Mouse (Mus musculus) thymus, adult 2 months (tissue): Measurements from ENCODE around the gene Knop1. TPM values are rescaled to one million over a fixed set of nuclear protein-coding genes. Genes with fewer than 3 reads are reported as not detected.

Experiments
- DNase-seq: peaks from one replicate; pipeline ENCODE4 v3.0.0; 2021
- H3K27ac ChIP-seq: fragments of 200-500 bp; 2 replicates; pipeline ENCODE4 v1.5.1; 2012; ENCODE audit warnings: low read length, control low read depth; ENCODE audit not compliant: control insufficient read depth, insufficient read depth
- H3K27me3 ChIP-seq: fragments of 200-500 bp; 2 replicates; pipeline ENCODE4 v1.6.1; 2012; ENCODE audit warnings: mild to moderate bottlenecking, low read length, moderate library complexity, mixed read lengths; ENCODE audit not compliant: control insufficient read depth, insufficient read depth
- H3K36me3 ChIP-seq: fragments of 200-500 bp; 2 replicates; pipeline ENCODE4 v1.6.1; 2012; ENCODE audit warnings: mild to moderate bottlenecking, low read length, moderate library complexity; ENCODE audit not compliant: control insufficient read depth, insufficient read depth
- H3K4me1 ChIP-seq: fragments of 200-500 bp; replicated peaks from 2 replicates; pipeline ENCODE4 v1.6.1; 2012; ENCODE audit warnings: low read length; ENCODE audit not compliant: control insufficient read depth, insufficient read depth
- H3K4me3 ChIP-seq: fragments of 200-500 bp; 2 replicates; pipeline ENCODE4 v1.5.1; 2012; ENCODE audit warnings: mild to moderate bottlenecking, low read length, control low read depth, moderate library complexity; ENCODE audit not compliant: control insufficient read depth, insufficient read depth
- CTCF ChIP-seq: fragments of 200-500 bp; IDR thresholded peaks from 2 replicates; pipeline ENCODE4 v1.5.1; 2012; ENCODE audit warnings: mild to moderate bottlenecking, control low read depth, low read length, moderate library complexity, borderline replicate concordance; ENCODE audit not compliant: control insufficient read depth, poor library complexity, insufficient read depth; ENCODE audit errors: extremely low read depth
- POLR2A ChIP-seq: fragments of 200-500 bp; IDR thresholded peaks from 2 replicates; pipeline ENCODE4 v1.6.1; 2012; ENCODE audit warnings: mild to moderate bottlenecking, low read length, control low read depth, moderate library complexity; ENCODE audit not compliant: control insufficient read depth, poor library complexity, insufficient read depth; ENCODE audit errors: extremely low read depth
- WGBS: fragments of 180-500 bp; shearing (Covaris S2); methylation state at CpG from one replicate; pipeline ENCODE4 v1.1.7; 2018; 5-methylcytosine and 5-hydroxymethylcytosine counted together
- polyA plus RNA-seq: library from polyadenylated mRNA; depleted of rRNA; stranded (reverse); fragments of >200 nt; gene quantifications from 2 replicates; pipeline ENCODE4 v1.2.3, GENCODE M21; 2012

Knop1 gene
- polyA plus RNA-seq, 1 experiment = 13.3 TPM

DNA sequence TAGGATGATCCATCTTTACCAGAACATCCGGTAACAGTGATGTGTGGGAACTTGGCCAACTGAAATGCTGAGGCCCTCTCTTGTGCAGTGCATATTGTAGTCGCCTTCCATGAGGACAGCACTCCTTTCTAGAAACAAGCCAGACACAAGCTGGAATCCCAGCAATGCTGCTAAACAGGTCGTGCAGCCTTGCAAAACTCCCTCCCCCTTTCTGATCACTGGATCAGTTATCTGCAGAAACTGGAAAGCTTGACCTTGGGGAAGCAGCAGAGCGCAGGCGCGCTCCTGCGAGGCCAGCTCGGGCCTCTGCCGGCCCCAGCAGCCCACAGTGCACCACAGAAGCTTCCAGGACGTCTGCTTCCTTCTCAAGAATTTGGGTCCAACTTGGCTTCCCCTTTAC lies 7.3 kb downstream of the Knop1 start:
- Histone ChIP-seq H3K27me3 (no peaks in the 10 kb centered on the region), H3K27ac (no peak overlapping the region), H3K36me3 (peaks cover 35% of the 10 kb centered on the region), H3K4me1 (no peaks in the 10 kb centered on the region), H3K4me3 (no peak overlapping the region)
- no peak for DNase-seq
- 62% methylated on average over 10 of the region's 10 CpGs for WGBS
- TF ChIP-seq CTCF (no peak), POLR2A (no peak)

DNA sequence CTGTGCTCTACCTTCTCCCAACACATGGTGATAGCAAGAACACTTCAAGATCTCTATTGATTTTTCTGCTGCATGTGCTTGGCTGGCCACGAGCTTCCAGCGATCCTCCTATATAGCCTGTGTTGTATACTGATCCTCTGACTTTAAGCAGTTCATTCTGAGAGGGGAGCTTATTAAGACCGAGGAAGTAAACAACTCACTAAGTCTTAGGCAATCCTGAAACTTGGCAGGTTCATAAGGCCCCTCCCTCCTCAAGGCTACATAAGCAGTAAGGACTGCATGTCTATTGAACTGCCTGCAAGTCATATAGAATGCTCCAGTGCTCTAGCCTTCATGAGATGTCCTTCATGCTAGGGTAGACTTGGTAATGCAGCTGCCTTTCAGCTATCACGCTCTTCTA lies 9.7 kb downstream of the Knop1 start:
- Histone ChIP-seq H3K4me3 (no peak overlapping the region), H3K4me1 (no peaks in the 10 kb centered on the region), H3K27me3 (no peaks in the 10 kb centered on the region), H3K36me3 (peaks cover 48% of the 10 kb centered on the region), H3K27ac (no peak overlapping the region)
- WGBS = 96% methylated on average over 4 of the region's 4 CpGs
- DNase-seq = no peak
- TF ChIP-seq POLR2A (no peak), CTCF (no peak)

DNA sequence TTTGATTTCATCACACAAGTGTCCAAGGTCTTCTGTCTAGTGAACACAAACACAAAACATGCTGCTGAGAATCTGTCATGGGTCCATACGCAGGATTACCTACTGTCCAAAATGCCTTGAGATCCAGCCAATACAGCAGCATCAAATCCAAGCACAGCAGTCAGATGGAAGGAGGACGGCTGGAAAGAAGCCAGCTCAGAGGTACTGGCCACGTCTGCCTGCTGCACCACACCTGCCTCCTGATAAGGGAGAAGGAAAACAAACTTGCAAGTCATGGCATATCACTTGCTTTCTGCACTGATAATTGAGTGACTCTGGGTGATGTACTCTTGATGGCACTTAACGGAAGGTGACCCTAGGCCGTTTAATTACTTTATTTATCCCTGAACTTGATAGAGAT lies 10.9 kb downstream of the Knop1 start:
- 92% methylated on average over 5 of the region's 5 CpGs for WGBS
- no peaks in the 10 kb centered on the region for H3K4me1 ChIP-seq
- peaks cover 55% of the 10 kb centered on the region for H3K36me3 ChIP-seq
- H3K4me3 ChIP-seq = no peak overlapping the region
- no peaks in the 10 kb centered on the region for H3K27me3 ChIP-seq
- TF ChIP-seq CTCF (no peak), POLR2A (no peak)
- no peak overlapping the region for H3K27ac ChIP-seq
- no peak for DNase-seq

DNA sequence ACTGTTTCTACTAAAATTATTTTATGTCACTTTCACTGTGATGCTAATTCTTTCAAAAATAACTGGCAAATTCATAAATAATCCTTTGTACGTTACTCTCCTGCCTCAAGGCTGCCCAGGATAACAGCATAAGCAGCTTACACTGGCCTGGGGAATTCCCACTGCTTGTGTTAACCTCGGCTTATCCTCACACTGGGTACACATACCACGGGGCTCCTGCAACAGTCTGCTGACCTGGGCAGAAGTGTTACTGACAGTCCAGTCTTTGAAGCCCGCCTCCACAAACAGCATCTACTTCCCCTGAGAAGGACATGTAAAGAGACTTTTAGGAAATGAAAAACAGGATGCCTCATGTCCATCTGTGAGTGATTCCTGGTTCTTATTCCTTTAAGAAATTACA lies 13.1 kb downstream of the Knop1 start:
- no peak for DNase-seq
- TF ChIP-seq CTCF = no peak
- TF ChIP-seq POLR2A = no peak
- H3K27ac ChIP-seq = no peak overlapping the region; the same call in 1 of the 2 replicates
- H3K27me3 ChIP-seq = no peaks in the 10 kb centered on the region
- peaks cover 62% of the 10 kb centered on the region for H3K36me3 ChIP-seq
- H3K4me1 ChIP-seq = no peaks in the 10 kb centered on the region
- 83% methylated on average over 4 of the region's 4 CpGs for WGBS
- no peak overlapping the region for H3K4me3 ChIP-seq

DNA sequence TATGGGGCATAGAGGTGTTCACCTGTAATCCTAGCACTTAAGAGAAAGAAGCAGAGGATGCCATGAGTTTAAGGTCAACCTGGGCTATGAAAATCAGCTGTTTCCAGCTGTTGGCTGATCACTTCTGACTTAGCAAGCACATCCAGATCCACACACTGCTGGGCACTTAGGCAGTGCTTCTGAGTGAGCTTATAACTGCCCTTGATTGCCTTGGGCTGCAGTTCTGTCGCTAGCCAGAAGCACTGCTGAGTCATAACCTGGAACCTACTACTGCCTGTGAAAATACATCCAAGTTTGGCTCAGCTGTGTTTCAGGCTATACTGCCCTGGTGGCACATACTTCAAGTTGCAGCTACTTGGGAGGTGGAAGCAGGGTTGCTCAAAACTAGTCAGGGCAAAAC lies 14.3 kb downstream of the Knop1 start:
- peaks cover 59% of the 10 kb centered on the region for H3K36me3 ChIP-seq
- no peak overlapping the region for H3K27ac ChIP-seq
- 74% methylated on average over 1 of the region's 1 CpGs for WGBS
- no peak for DNase-seq
- no peak overlapping the region for H3K4me3 ChIP-seq
- TF ChIP-seq CTCF = no peak
- TF ChIP-seq POLR2A = no peak
- no peaks in the 10 kb centered on the region for H3K27me3 ChIP-seq
- H3K4me1 ChIP-seq = no peaks in the 10 kb centered on the region

DNA sequence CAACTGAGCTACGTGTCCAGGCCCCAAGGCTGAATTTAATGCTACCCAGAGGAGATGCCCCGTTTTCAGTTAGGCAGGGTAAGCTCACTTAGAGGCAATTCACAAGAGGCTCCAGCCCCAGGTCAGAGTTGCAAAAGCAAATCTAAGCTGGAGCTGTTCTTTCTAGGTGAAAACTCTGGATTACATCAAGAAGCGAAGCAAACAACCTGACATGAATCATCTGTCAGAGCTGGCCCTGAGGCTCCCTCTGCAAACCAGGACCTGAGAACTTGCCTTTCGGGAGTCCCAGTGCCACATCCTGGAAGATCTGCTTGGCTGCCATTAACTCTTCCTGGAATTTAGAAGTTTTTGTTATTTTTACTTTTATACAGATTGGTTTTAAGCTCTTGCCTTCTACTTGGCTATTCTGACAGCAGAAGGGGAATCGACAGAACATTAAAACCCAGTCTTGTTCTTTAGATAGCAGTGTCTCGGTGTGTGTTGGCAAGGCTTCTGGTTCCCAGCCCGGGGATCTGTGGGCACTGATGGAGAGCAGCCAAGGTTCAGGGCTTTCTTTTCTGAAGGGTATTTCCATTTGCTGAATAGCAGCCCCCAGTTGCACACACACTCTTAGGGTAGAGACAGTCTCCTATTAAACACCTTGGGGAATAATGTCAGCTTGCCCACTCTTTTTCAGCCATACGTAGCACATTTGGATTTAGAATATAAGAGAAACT lies 14.9 kb downstream of the Knop1 start:
- TF ChIP-seq CTCF (no peak), POLR2A (no peak)
- no peak overlapping the region for H3K27ac ChIP-seq
- H3K36me3 ChIP-seq = peaks cover 58% of the 10 kb centered on the region
- WGBS = 93% methylated on average over 8 of the region's 8 CpGs
- H3K27me3 ChIP-seq = no peaks in the 10 kb centered on the region
- H3K4me1 ChIP-seq = no peaks in the 10 kb centered on the region
- H3K4me3 ChIP-seq = no peak overlapping the region
- DNase-seq = no peak

DNA sequence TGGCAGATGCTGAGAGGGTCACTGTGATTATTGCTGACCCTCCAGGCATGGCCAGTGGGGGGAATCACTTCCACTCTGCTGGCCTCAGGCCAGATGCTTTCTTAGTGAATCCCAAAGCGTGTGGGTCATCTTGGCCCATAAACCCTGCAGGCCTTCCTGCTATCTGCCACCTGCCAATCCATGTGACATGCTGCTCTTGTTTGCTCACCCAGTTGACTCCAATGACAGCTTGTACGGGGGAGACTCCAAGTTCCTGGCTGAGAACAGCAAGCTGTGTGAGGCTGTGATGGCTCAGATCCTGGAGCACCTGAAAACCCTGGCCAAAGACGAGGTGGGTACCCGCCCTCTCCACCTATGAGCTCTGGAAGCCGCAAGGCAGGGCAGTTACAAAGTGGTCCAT lies 18.2 kb downstream of the Knop1 start:
- H3K27ac ChIP-seq = no peak overlapping the region
- no peaks in the 10 kb centered on the region for H3K27me3 ChIP-seq
- peaks cover 38% of the 10 kb centered on the region for H3K36me3 ChIP-seq
- no peak overlapping the region for H3K4me3 ChIP-seq
- WGBS = 95% methylated on average over 5 of the region's 5 CpGs
- TF ChIP-seq POLR2A = no peak
- TF ChIP-seq CTCF = no peak
- H3K4me1 ChIP-seq = no peaks in the 10 kb centered on the region
- no peak for DNase-seq
